Mouse (Mus musculus): Measurements from ENCODE around the gene Arhgap31.

- TF ChIP-seq POLR2A (IDR thresholded peaks at IDR 0.05; ENCODE audit: borderline replicate concordance, extremely low read depth, insufficient read depth, insufficient read length, poor library complexity, severe bottlenecking) (no peak), CTCF (IDR thresholded peaks at IDR 0.05; ENCODE audit: borderline replicate concordance, extremely low read depth, insufficient read depth, insufficient read length) (no peak)
Measured at GRCm38 (mm10) chr16:38741204-38741903, 28.3 kb upstream of the Arhgap31 start.
